ENCODE assay signal across 13 mouse cellular contexts in genomic region chr10:83946186-83947176, GRCm38 (mm10).
DNase-seq lines count a peak whose midpoint lies in the region; ATAC-seq and TF ChIP-seq lines count a peak whose summit lies in the region.
"Had no signal": no experiment of that assay in that cellular context is flagged by ENCODE, and none has a peak within 500 bp of the region (broad histone marks: within the 10 kb centered on the region; RNA-seq: fewer than 3 reads in every experiment).

No protein-coding gene starts in this region.

- no peak overlapping the region for H3K4me3 ChIP-seq in lung, postnatal 0 days (ENCODE audit: low read depth, low read length)
- H3K4me3 ChIP-seq in liver, embryonic 14.5 days (ENCODE audit: insufficient read depth in 1 of 2, low read depth in 2 of 2, low read length in 2 of 2) = no peak overlapping the region
- H3K4me3 ChIP-seq: forebrain, embryonic 10.5 days; gastrocnemius, adult 2 months had no signal

- ATAC-seq in lung, postnatal 0 days = no peak
- peak; percentile 51 for ATAC-seq in liver, embryonic 14.5 days (ENCODE audit: insufficient read depth)
- ATAC-seq: activated CD4-positive, CD25-positive, alpha-beta regulatory T cell, adult 4 months; intestine, postnatal 0 days had no signal

- no peaks in the 10 kb centered on the region for H3K36me3 ChIP-seq in lung, postnatal 0 days (ENCODE audit: insufficient read depth, low read length)
- H3K36me3 ChIP-seq in liver, embryonic 14.5 days (replicated peaks; ENCODE audit: control insufficient read depth, insufficient read depth, low read depth) = no peaks in the 10 kb centered on the region
- H3K36me3 ChIP-seq: forebrain, embryonic 10.5 days had no signal

- WGBS in lung, postnatal 0 days = 67% methylated on average over 11 of the region's 11 CpGs
- 18% methylated on average over 11 of the region's 11 CpGs for WGBS in liver, embryonic 14.5 days (ENCODE audit: insufficient replicate concordance)

- H3K27me3 ChIP-seq in lung, postnatal 0 days (replicated peaks; ENCODE audit: insufficient read depth, low read length) = no peaks in the 10 kb centered on the region
- no peaks in the 10 kb centered on the region for H3K27me3 ChIP-seq in liver, embryonic 14.5 days (ENCODE audit: control insufficient read depth, insufficient read depth, low read length)

- DNase-seq in lung, postnatal 0 days (ENCODE audit: low spot score) = peak; percentile 11
- no peak for DNase-seq in lung, adult 18-20 months
- peak; percentile 25 for DNase-seq in brain, adult 2 months (ENCODE audit: low read depth, low spot score)
- DNase-seq in liver, embryonic 14.5 days (ENCODE audit: low read depth in 3 of 3, low spot score in 3 of 3) = peak in 2 of 3 experiments; percentile 9 to 11
- DNase-seq in spleen, adult 18-20 months = peak; percentile 16 to 35
- DNase-seq in retina, embryonic 14.5 days (ENCODE audit: low spot score) = no peak
- no peak for DNase-seq in gastrocnemius, adult 8-10 months (ENCODE audit: low spot score in 2 of 2)
- no peak for DNase-seq in neural tube, embryonic 10.5 days (ENCODE audit: extremely low spot score, low spot score)
- DNase-seq: embryo, embryonic 11 days; gastrocnemius, adult 2 months had no signal

- no peak overlapping the region for H3K9ac ChIP-seq in lung, postnatal 0 days (replicated peaks; ENCODE audit: low read depth)
- H3K9ac ChIP-seq in liver, embryonic 14.5 days (replicated peaks) = no peak overlapping the region

- H3K9me3 ChIP-seq in lung, postnatal 0 days (ENCODE audit: low read length) = no peaks in the 10 kb centered on the region
- no peaks in the 10 kb centered on the region for H3K9me3 ChIP-seq in liver, embryonic 14.5 days (ENCODE audit: control insufficient read depth, low read length)
- H3K9me3 ChIP-seq: forebrain, embryonic 10.5 days had no signal

- no peaks in the 10 kb centered on the region for H3K4me1 ChIP-seq in lung, postnatal 0 days (ENCODE audit: insufficient read depth, low read depth, low read length)
- H3K4me1 ChIP-seq in liver, embryonic 14.5 days (replicated peaks; ENCODE audit: control insufficient read depth in 2 of 2, insufficient read depth in 2 of 2, low read length in 1 of 2) = peaks cover 2 to 28% of the 10 kb centered on the region in 2 experiments; a peak in 3 of 4 replicates

- H3K27ac ChIP-seq in lung, postnatal 0 days (ENCODE audit: low read length) = no peak overlapping the region
- H3K27ac ChIP-seq in liver, embryonic 14.5 days = no peak overlapping the region
- H3K27ac ChIP-seq: forebrain, embryonic 10.5 days; gastrocnemius, adult 2 months had no signal

- TF ChIP-seq EP300 in lung, postnatal 0 days (IDR thresholded peaks at IDR 0.05) = no peak
- TF ChIP-seq EP300 in liver, embryonic 14.5 days (IDR thresholded peaks at IDR 0.05; ENCODE audit: low read depth) = no peak

- no peak overlapping the region for H3K4me2 ChIP-seq in lung, postnatal 0 days (replicated peaks; ENCODE audit: low read depth, low read length)
- H3K4me2 ChIP-seq in liver, embryonic 14.5 days (ENCODE audit: low read depth) = no peak overlapping the region

- TF ChIP-seq CTCF in lung, postnatal 0 days (IDR thresholded peaks at IDR 0.05) = no peak
- TF ChIP-seq CTCF in liver, embryonic 14.5 days (IDR thresholded peaks at IDR 0.05; ENCODE audit: low read depth) = no peak

Comparison
In these comparisons a context has a peak if more than half of its experiments do, and no peak if none do; other contexts are left out.
1. DNase-seq: peak in lung, postnatal 0 days (single experiment), brain, adult 2 months (single experiment), liver, embryonic 14.5 days (2 of 3) and spleen, adult 18-20 months (2 of 2); none in lung, adult 18-20 months (0 of 2), retina, embryonic 14.5 days (single experiment), gastrocnemius, adult 8-10 months (0 of 2) and neural tube, embryonic 10.5 days (single experiment).